Mouse (Mus musculus) G1E (cell line): ENCODE data around the gene Gm44596.

Experiments used
- CTCF ChIP-seq: IDR thresholded peaks from 2 replicates; pipeline ENCODE4 v1.5.1; 2012; ENCODE audit warnings: low read depth, low read length, inconsistent platforms, mixed read lengths
- GATA1 ChIP-seq: IDR thresholded peaks from 2 replicates; pipeline ENCODE4 v1.6.1; 2012; ENCODE audit warnings: borderline replicate concordance, low read length, inconsistent platforms, mixed read lengths
- GATA2 ChIP-seq: IDR thresholded peaks from 2 replicates; pipeline ENCODE4 v1.6.1; 2012; ENCODE audit warnings: low read depth, low read length, inconsistent platforms, borderline replicate concordance
- TAL1 ChIP-seq: conservative IDR thresholded peaks from 2 replicates; pipeline ENCODE4 v1.6.1; 2012; ENCODE audit warnings: low read depth, low read length, inconsistent platforms, mixed read lengths

- TF ChIP-seq GATA1 (no peak), CTCF (no peak), GATA2 (no peak), TAL1 (no peak)
Measured at GRCm38 (mm10) chr6:128421480-128421879, 46.2 kb downstream of the Gm44596 start.
